Mouse (Mus musculus): ENCODE data around the gene Klhl21.

- peak; percentile 35 for TF ChIP-seq CTCF (IDR thresholded peaks at IDR 0.05)
- no peak for TF ChIP-seq EP300 (IDR thresholded peaks at IDR 0.05)
These were observed 18.3 kb downstream of the Klhl21 start for GRCm38 (mm10) chr4:152026751-152027508.

Data from lung, postnatal 0 days (tissue).